Mouse (Mus musculus): ENCODE data around the gene Trim54. TPM values are rescaled to one million over a fixed set of nuclear protein-coding genes. Genes with fewer than 3 reads are reported as not detected.
A peak's percentile ranks its signal among the peaks of the same experiment; 100 is the strongest.

The Trim54 gene
- total and polyA plus RNA-seq, 2 experiments from 2014 or later = 0.33 TPM; not detected in 1

GRCm38 (mm10) chr5:31154152-31154553 lies 37.6 kb downstream of the Trim54 start, which contains the start of gene Mpv17:
Gene Mpv17, minus strand, starts transcription at chr5:31154251.
- no peak for TF ChIP-seq CTCF (IDR thresholded peaks at IDR 0.05)
- Histone ChIP-seq H3K27ac (ENCODE audit: low read depth, low read length) (peak within 1 kb of the TSS; percentile 72), H3K4me3 (ENCODE audit: low read depth, low read length) (peak within 1 kb of the TSS; percentile 61), H3K4me1 (ENCODE audit: insufficient read depth, low read length) (peaks cover 5% of the 10 kb centered on the region; the same call in 1 of the 2 replicates), H3K9ac (replicated peaks; ENCODE audit: low read length, poor library complexity, severe bottlenecking) (peak within 1 kb of the TSS; percentile 69), H3K9me3 (ENCODE audit: low read length) (no peaks in the 10 kb centered on the region), H3K4me2 (ENCODE audit: low read depth, low read length, poor library complexity, severe bottlenecking) (peak within 1 kb of the TSS; percentile 70), H3K36me3 (ENCODE audit: insufficient read depth, low read length) (peaks cover 27% of the 10 kb centered on the region), H3K27me3 (ENCODE audit: insufficient read depth, low read length) (no peaks in the 10 kb centered on the region)
- under 1% methylated on average over 19 of the region's 19 CpGs for WGBS
- ATAC-seq (ENCODE audit: low FRiP score) = peak; percentile 94
- peak; percentile 90 for DNase-seq (ENCODE audit: low spot score)

- H3K9ac ChIP-seq (replicated peaks; ENCODE audit: low read length, poor library complexity, severe bottlenecking) = no peak overlapping the region
- no peaks in the 10 kb centered on the region for H3K9me3 ChIP-seq (ENCODE audit: low read length)
- no peak overlapping the region for H3K4me3 ChIP-seq (ENCODE audit: low read depth, low read length)
- ATAC-seq (ENCODE audit: low FRiP score) (no peak), DNase-seq (ENCODE audit: low spot score) (no peak)
- peaks cover 63% of the 10 kb centered on the region for H3K36me3 ChIP-seq (ENCODE audit: insufficient read depth, low read length)
- no peak for TF ChIP-seq CTCF (IDR thresholded peaks at IDR 0.05)
- no peak overlapping the region for H3K4me2 ChIP-seq (ENCODE audit: low read depth, low read length, poor library complexity, severe bottlenecking)
- H3K27me3 ChIP-seq (ENCODE audit: insufficient read depth, low read length) = no peaks in the 10 kb centered on the region
- no peak overlapping the region for H3K27ac ChIP-seq (ENCODE audit: low read depth, low read length)
- no peaks in the 10 kb centered on the region for H3K4me1 ChIP-seq (ENCODE audit: insufficient read depth, low read length)
Observed at GRCm38 (mm10) chr5:31162462-31162861, 46.0 kb downstream of the Trim54 start.

GRCm38 (mm10) chr5:31164878-31165277 lies 48.4 kb downstream of the Trim54 start:
- Histone ChIP-seq H3K4me2 (ENCODE audit: low read depth, low read length, poor library complexity, severe bottlenecking) (no peak overlapping the region), H3K9ac (replicated peaks; ENCODE audit: low read length, poor library complexity, severe bottlenecking) (no peak overlapping the region), H3K4me3 (ENCODE audit: low read depth, low read length) (no peak overlapping the region), H3K4me1 (ENCODE audit: insufficient read depth, low read length) (no peaks in the 10 kb centered on the region), H3K27me3 (ENCODE audit: insufficient read depth, low read length) (no peaks in the 10 kb centered on the region), H3K9me3 (ENCODE audit: low read length) (no peaks in the 10 kb centered on the region), H3K36me3 (ENCODE audit: insufficient read depth, low read length) (peaks cover 63% of the 10 kb centered on the region), H3K27ac (ENCODE audit: low read depth, low read length) (no peak overlapping the region)
- 88% methylated on average over 1 of the region's 1 CpGs for WGBS
- ATAC-seq (ENCODE audit: low FRiP score) (no peak), DNase-seq (ENCODE audit: low spot score) (no peak)
- TF ChIP-seq CTCF (IDR thresholded peaks at IDR 0.05) = no peak

- H3K4me3 ChIP-seq (ENCODE audit: low read depth, low read length) = no peak overlapping the region
- H3K27ac ChIP-seq (ENCODE audit: low read depth, low read length) = no peak overlapping the region
- DNase-seq (ENCODE audit: low spot score) (no peak), ATAC-seq (ENCODE audit: low FRiP score) (no peak)
- no peak overlapping the region for H3K4me2 ChIP-seq (ENCODE audit: low read depth, low read length, poor library complexity, severe bottlenecking)
- peaks cover 66% of the 10 kb centered on the region for H3K36me3 ChIP-seq (ENCODE audit: insufficient read depth, low read length)
- H3K9ac ChIP-seq (replicated peaks; ENCODE audit: low read length, poor library complexity, severe bottlenecking) = no peak overlapping the region
- no peak for TF ChIP-seq CTCF (IDR thresholded peaks at IDR 0.05)
- H3K9me3 ChIP-seq (ENCODE audit: low read length) = no peaks in the 10 kb centered on the region
- WGBS = 88% methylated on average over 4 of the region's 4 CpGs
- H3K4me1 ChIP-seq (ENCODE audit: insufficient read depth, low read length) = no peaks in the 10 kb centered on the region
- H3K27me3 ChIP-seq (ENCODE audit: insufficient read depth, low read length) = no peaks in the 10 kb centered on the region
Observed at GRCm38 (mm10) chr5:31168630-31169029, 52.1 kb downstream of the Trim54 start.

GRCm38 (mm10) chr5:31179301-31179765 lies 62.8 kb downstream of the Trim54 start:
- DNase-seq (ENCODE audit: low spot score) = peak; percentile 38
- Histone ChIP-seq H3K9ac (replicated peaks; ENCODE audit: low read length, poor library complexity, severe bottlenecking) (peak overlapping the region; percentile 86), H3K4me3 (ENCODE audit: low read depth, low read length) (peak overlapping the region; percentile 86), H3K36me3 (ENCODE audit: insufficient read depth, low read length) (peaks cover 1% of the 10 kb centered on the region; the same call in 1 of the 2 replicates), H3K4me1 (ENCODE audit: insufficient read depth, low read length) (0 out of 2 replicates have a peak, but pooled peaks cover 4% of the 10 kb centered on the region), H3K4me2 (ENCODE audit: low read depth, low read length, poor library complexity, severe bottlenecking) (peak overlapping the region; percentile 87), H3K27me3 (ENCODE audit: insufficient read depth, low read length) (no peaks in the 10 kb centered on the region), H3K9me3 (ENCODE audit: low read length) (no peaks in the 10 kb centered on the region), H3K27ac (ENCODE audit: low read depth, low read length) (peak overlapping the region; percentile 97)
- TF ChIP-seq CTCF (IDR thresholded peaks at IDR 0.05) = no peak; the same call in 1 of the 2 replicates
- ATAC-seq (ENCODE audit: low FRiP score) = peak; percentile 66
- under 1% methylated on average over 25 of the region's 25 CpGs for WGBS

- under 1% methylated on average over 59 of the region's 59 CpGs for WGBS
- peak within 1 kb of the TSS; percentile 86 for H3K4me3 ChIP-seq (ENCODE audit: low read depth, low read length)
- no peaks in the 10 kb centered on the region for H3K36me3 ChIP-seq (ENCODE audit: insufficient read depth, low read length)
- DNase-seq (ENCODE audit: low spot score) = peak; percentile 99
- TF ChIP-seq CTCF (IDR thresholded peaks at IDR 0.05) = peak; percentile 46
- H3K27me3 ChIP-seq (ENCODE audit: insufficient read depth, low read length) = no peaks in the 10 kb centered on the region
- H3K27ac ChIP-seq (ENCODE audit: low read depth, low read length) = peak within 1 kb of the TSS; percentile 97
- no peaks in the 10 kb centered on the region for H3K9me3 ChIP-seq (ENCODE audit: low read length)
- H3K4me1 ChIP-seq (ENCODE audit: insufficient read depth, low read length) = 0 out of 2 replicates have a peak, but pooled peaks cover 4% of the 10 kb centered on the region
- peak within 1 kb of the TSS; percentile 86 for H3K9ac ChIP-seq (replicated peaks; ENCODE audit: low read length, poor library complexity, severe bottlenecking)
- peak within 1 kb of the TSS; percentile 87 for H3K4me2 ChIP-seq (ENCODE audit: low read depth, low read length, poor library complexity, severe bottlenecking)
- ATAC-seq (ENCODE audit: low FRiP score) = peak; percentile 98
Observed at GRCm38 (mm10) chr5:31179766-31180630, 63.5 kb downstream of the Trim54 start, which contains the start of the genes Gm29609 and Gtf3c2. Gene Gm29609, minus strand, starts transcription at chr5:31179911. Gene Gtf3c2, minus strand, starts transcription at chr5:31180144.

Measured in midbrain, postnatal 0 days (tissue).